Mouse (Mus musculus) heart, adult 2 months (tissue): ENCODE measurements around the gene Arnt.

Experiments
- CTCF ChIP-seq: fragments of 200-600 bp; IDR thresholded peaks from 2 replicates; pipeline ENCODE4 v1.8.1; 2022; ENCODE audit warnings: antibody characterized with exemption, mild to moderate bottlenecking, moderate library complexity
- EP300 ChIP-seq: fragments of 200-500 bp; IDR thresholded peaks from 2 replicates; pipeline ENCODE4 v1.6.1; 2011; ENCODE audit warnings: low read depth, low read length, control low read depth; ENCODE audit not compliant: insufficient read depth
- POLR2A ChIP-seq: fragments of 200-500 bp; IDR thresholded peaks from 2 replicates; pipeline ENCODE4 v1.6.1; 2011; ENCODE audit warnings: mild to moderate bottlenecking, low read depth, low read length, control low read depth; ENCODE audit not compliant: insufficient read depth

DNA sequence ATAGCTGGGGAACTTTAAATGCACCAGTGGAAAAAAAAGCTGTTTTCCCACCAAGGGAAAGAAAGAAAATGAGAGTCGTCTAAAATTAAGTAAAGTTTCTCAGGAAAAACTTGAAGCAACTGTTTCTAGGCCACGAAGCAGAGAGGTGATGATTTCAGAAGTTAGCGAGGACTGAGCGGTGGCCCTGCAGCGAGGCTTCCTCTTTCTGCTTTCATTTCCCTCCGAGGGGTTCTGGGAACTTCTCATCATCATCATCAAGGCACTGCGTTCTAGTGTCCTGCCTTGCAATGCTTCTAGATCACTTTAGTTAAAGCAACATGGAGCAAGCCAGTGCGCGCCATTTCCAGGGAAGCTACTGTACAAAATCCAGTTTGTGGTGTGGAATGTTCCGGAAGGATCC lies 87.0 kb downstream of the Arnt start:
- no peak for TF ChIP-seq POLR2A
- TF ChIP-seq CTCF = no peak
- TF ChIP-seq EP300 = no peak
